In the genomic region with DNA sequence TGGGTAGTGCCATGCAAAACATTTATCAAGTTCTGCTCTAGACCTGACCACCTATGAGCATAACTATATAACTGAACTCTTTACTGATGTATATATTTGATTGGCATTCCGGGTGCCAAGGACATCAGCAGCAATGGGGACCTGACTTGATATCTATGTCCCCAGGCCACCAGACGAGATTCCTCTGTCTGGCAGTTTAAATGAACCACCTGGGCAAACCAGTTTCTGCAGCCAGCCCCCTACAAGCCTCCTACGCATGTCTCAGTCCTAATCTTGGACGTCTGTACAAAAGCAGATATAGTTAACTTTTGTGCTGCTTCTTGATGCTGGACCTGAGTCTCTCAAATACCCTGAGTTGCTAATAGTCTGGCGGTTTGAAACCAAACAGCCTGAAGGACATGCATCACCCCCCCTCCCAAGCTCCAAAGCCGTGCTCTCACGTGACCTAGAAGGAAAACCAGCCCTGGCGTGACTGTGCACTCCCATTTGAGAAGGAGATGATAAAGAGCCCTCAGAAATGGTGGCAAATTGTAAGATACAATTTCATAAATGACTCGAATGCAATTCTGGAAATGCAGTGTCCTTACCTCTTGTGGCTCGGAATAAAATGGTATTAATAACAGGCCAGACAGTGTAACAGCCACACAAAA, we compare ENCODE assay signal across 27 mouse cellular contexts. TPM values are rescaled to one million over a fixed set of nuclear protein-coding genes. Genes with fewer than 3 reads are reported as not detected.
DNase-seq lines count a peak whose midpoint lies in the region; ATAC-seq and TF ChIP-seq lines count a peak whose summit lies in the region.
"Had no signal": no experiment of that assay in that cellular context is flagged by ENCODE, and none has a peak within 500 bp of the region (broad histone marks: within the 10 kb centered on the region; RNA-seq: fewer than 3 reads in every experiment).

No protein-coding gene starts in this region.

- 0 out of 2 replicates have a peak, but pooled peaks have one; percentile 30 for ATAC-seq in embryonic facial prominence, embryonic 14.5 days (ENCODE audit: low read depth)
- no peak for ATAC-seq in liver, embryonic 11.5 days (replicated peaks; ENCODE audit: low FRiP score)
- no peak for ATAC-seq in liver, embryonic 12.5 days
- ATAC-seq in embryonic facial prominence, embryonic 15.5 days (ENCODE audit: insufficient number of reproducible peaks, low FRiP score, low TSS enrichment, low read depth) = no peak
- no peak for ATAC-seq in cerebellum, adult (ENCODE audit: insufficient number of reproducible peaks, low FRiP score, low TSS enrichment)
- ATAC-seq: activated CD4-positive, CD25-positive, alpha-beta regulatory T cell, adult 4 months; forebrain, embryonic 14.5 days; forebrain, postnatal 0 days; hindbrain, postnatal 0 days; inflammation-experienced regulatory T-cells, adult 6 months had no signal

- H3K79me3 ChIP-seq in C2C12 (ENCODE audit: low read depth) = no peaks in the 10 kb centered on the region

- no peak overlapping the region for H3K4me3 ChIP-seq in embryonic facial prominence, embryonic 14.5 days (ENCODE audit: low read depth, low read length)
- H3K4me3 ChIP-seq in embryonic facial prominence, embryonic 10.5 days = no peak overlapping the region
- H3K4me3 ChIP-seq in liver, embryonic 11.5 days (ENCODE audit: low read depth, low read length) = no peak overlapping the region
- H3K4me3 ChIP-seq in liver, embryonic 12.5 days = no peak overlapping the region
- no peak overlapping the region for H3K4me3 ChIP-seq in C2C12 (ENCODE audit: insufficient read depth, poor library complexity, severe bottlenecking)
- no peak overlapping the region for H3K4me3 ChIP-seq in embryonic facial prominence, embryonic 15.5 days (replicated peaks)
- H3K4me3 ChIP-seq: embryonic facial prominence, embryonic 13.5 days; gastrocnemius, adult 2 months; heart, embryonic 12.5 days; heart, embryonic 15.5 days had no signal

- no peaks in the 10 kb centered on the region for H3K36me3 ChIP-seq in embryonic facial prominence, embryonic 14.5 days (ENCODE audit: control insufficient read depth, insufficient read depth, low read length)
- H3K36me3 ChIP-seq in embryonic facial prominence, embryonic 10.5 days (replicated peaks) = no peaks in the 10 kb centered on the region
- H3K36me3 ChIP-seq in liver, embryonic 11.5 days (ENCODE audit: control insufficient read depth, insufficient read depth, low read length) = no peaks in the 10 kb centered on the region
- no peaks in the 10 kb centered on the region for H3K36me3 ChIP-seq in liver, embryonic 12.5 days
- H3K36me3 ChIP-seq in C2C12 (ENCODE audit: control insufficient read depth, insufficient read depth) = no peaks in the 10 kb centered on the region
- H3K36me3 ChIP-seq in embryonic facial prominence, embryonic 15.5 days = no peaks in the 10 kb centered on the region
- H3K36me3 ChIP-seq: embryonic facial prominence, embryonic 13.5 days; heart, embryonic 12.5 days; heart, embryonic 15.5 days had no signal

- no peaks in the 10 kb centered on the region for H3K4me1 ChIP-seq in embryonic facial prominence, embryonic 14.5 days (ENCODE audit: control insufficient read depth, insufficient read depth, low read length)
- no peaks in the 10 kb centered on the region for H3K4me1 ChIP-seq in embryonic facial prominence, embryonic 10.5 days
- no peaks in the 10 kb centered on the region for H3K4me1 ChIP-seq in liver, embryonic 11.5 days (replicated peaks; ENCODE audit: control insufficient read depth, insufficient read depth, low read length)
- H3K4me1 ChIP-seq in liver, embryonic 12.5 days = no peaks in the 10 kb centered on the region
- no peaks in the 10 kb centered on the region for H3K4me1 ChIP-seq in embryonic facial prominence, embryonic 15.5 days
- H3K4me1 ChIP-seq: embryonic facial prominence, embryonic 13.5 days; heart, embryonic 12.5 days; heart, embryonic 15.5 days had no signal

- H3K27me3 ChIP-seq in embryonic facial prominence, embryonic 14.5 days (replicated peaks; ENCODE audit: control insufficient read depth, insufficient read depth, low read length) = no peaks in the 10 kb centered on the region
- H3K27me3 ChIP-seq in embryonic facial prominence, embryonic 10.5 days (replicated peaks; ENCODE audit: low read depth, poor library complexity, severe bottlenecking) = no peaks in the 10 kb centered on the region
- no peaks in the 10 kb centered on the region; the same call in 1 of the 2 replicates for H3K27me3 ChIP-seq in liver, embryonic 11.5 days (replicated peaks; ENCODE audit: control insufficient read depth, insufficient read depth, low read length)
- H3K27me3 ChIP-seq in liver, embryonic 12.5 days (replicated peaks) = 0 out of 2 replicates have a peak, but pooled peaks cover 9% of the 10 kb centered on the region
- H3K27me3 ChIP-seq in C2C12 (ENCODE audit: control insufficient read depth, insufficient read depth, insufficient read length) = no peaks in the 10 kb centered on the region
- H3K27me3 ChIP-seq in embryonic facial prominence, embryonic 15.5 days = no peaks in the 10 kb centered on the region
- H3K27me3 ChIP-seq: embryonic facial prominence, embryonic 13.5 days; heart, embryonic 12.5 days; heart, embryonic 15.5 days had no signal

- no peaks in the 10 kb centered on the region for H3K9me3 ChIP-seq in embryonic facial prominence, embryonic 14.5 days (ENCODE audit: control insufficient read depth, low read length)
- H3K9me3 ChIP-seq in embryonic facial prominence, embryonic 10.5 days = peaks cover 3% of the 10 kb centered on the region; the same call in 1 of the 2 replicates
- H3K9me3 ChIP-seq in liver, embryonic 11.5 days (ENCODE audit: control insufficient read depth, low read length) = no peaks in the 10 kb centered on the region
- 0 out of 2 replicates have a peak, but pooled peaks cover 8% of the 10 kb centered on the region for H3K9me3 ChIP-seq in liver, embryonic 12.5 days (replicated peaks)
- H3K9me3 ChIP-seq in embryonic facial prominence, embryonic 15.5 days (replicated peaks) = no peaks in the 10 kb centered on the region
- H3K9me3 ChIP-seq: embryonic facial prominence, embryonic 13.5 days; heart, embryonic 12.5 days; heart, embryonic 15.5 days had no signal

- no peak for DNase-seq in embryonic facial prominence, embryonic 14.5 days (ENCODE audit: low spot score)
- no peak for DNase-seq in embryonic facial prominence, embryonic 10.5 days (ENCODE audit: low spot score)
- DNase-seq in liver, embryonic 11.5 days (ENCODE audit: low spot score) = peak; percentile 25
- DNase-seq: adrenal gland, postnatal 10 days; adrenal gland, postnatal 36 days; cerebellum, adult 11 months; cerebellum, adult 2 months; cerebellum, adult 9-11 months; cerebellum, postnatal 25 days; forebrain, postnatal 0 days; gastrocnemius, adult 2 months; gastrocnemius, postnatal 14 days; heart, adult 11 months; heart, postnatal 10 days; heart, postnatal 4 days had no signal

- H3K27ac ChIP-seq in embryonic facial prominence, embryonic 14.5 days (replicated peaks; ENCODE audit: low read depth, low read length) = no peak overlapping the region
- H3K27ac ChIP-seq in embryonic facial prominence, embryonic 10.5 days (replicated peaks) = no peak overlapping the region
- no peak overlapping the region for H3K27ac ChIP-seq in liver, embryonic 11.5 days (ENCODE audit: low read depth, low read length)
- H3K27ac ChIP-seq in liver, embryonic 12.5 days = no peak overlapping the region
- H3K27ac ChIP-seq in embryonic facial prominence, embryonic 15.5 days (replicated peaks) = no peak overlapping the region
- H3K27ac ChIP-seq: embryonic facial prominence, embryonic 13.5 days; gastrocnemius, adult 2 months; heart, embryonic 15.5 days; hindbrain, embryonic 14.5 days; hindbrain, postnatal 0 days had no signal

- 62% methylated on average over 10 of the region's 10 CpGs for WGBS in embryonic facial prominence, embryonic 14.5 days
- 77% methylated on average over 10 of the region's 10 CpGs for WGBS in embryonic facial prominence, embryonic 10.5 days
- WGBS in liver, embryonic 11.5 days = 63% methylated on average over 10 of the region's 10 CpGs
- 60% methylated on average over 10 of the region's 10 CpGs for WGBS in liver, embryonic 12.5 days (ENCODE audit: insufficient replicate concordance)
- 51% methylated on average over 10 of the region's 10 CpGs for WGBS in embryonic facial prominence, embryonic 15.5 days

- no peaks in the 10 kb centered on the region for H3K79me2 ChIP-seq in C2C12 (ENCODE audit: control insufficient read depth, insufficient read depth)

- no peak overlapping the region for H3K4me2 ChIP-seq in embryonic facial prominence, embryonic 14.5 days (ENCODE audit: low read depth, low read length)
- H3K4me2 ChIP-seq in liver, embryonic 11.5 days = no peak overlapping the region
- H3K4me2 ChIP-seq in liver, embryonic 12.5 days = no peak overlapping the region
- H3K4me2 ChIP-seq in embryonic facial prominence, embryonic 15.5 days (replicated peaks) = 0 out of 2 replicates have a peak overlapping the region, but pooled peaks have one; percentile 8
- H3K4me2 ChIP-seq: embryonic facial prominence, embryonic 13.5 days; heart, embryonic 12.5 days; heart, embryonic 15.5 days; hindbrain, embryonic 14.5 days had no signal

- no peak overlapping the region for H3K9ac ChIP-seq in embryonic facial prominence, embryonic 14.5 days (ENCODE audit: low read depth, low read length)
- H3K9ac ChIP-seq in liver, embryonic 11.5 days (ENCODE audit: low read depth, low read length) = no peak overlapping the region
- H3K9ac ChIP-seq in liver, embryonic 12.5 days = no peak overlapping the region
- H3K9ac ChIP-seq in embryonic facial prominence, embryonic 15.5 days = no peak overlapping the region
- H3K9ac ChIP-seq: embryonic facial prominence, embryonic 13.5 days; forebrain, postnatal 0 days; heart, embryonic 12.5 days; heart, embryonic 15.5 days; hindbrain, embryonic 14.5 days had no signal

- no peak for TF ChIP-seq CTCF in C2C12 (IDR thresholded peaks at IDR 0.05; ENCODE audit: control insufficient read depth, insufficient read depth, insufficient read length)

- no peak overlapping the region for H3ac ChIP-seq in C2C12 (ENCODE audit: control insufficient read depth, insufficient read length, low read depth)

TF ChIP-seq in C2C12, 6 proteins besides CTCF, POLR2A, EP300 and RAD21:
- peak; percentile 36 for TF ChIP-seq USF1 (IDR thresholded peaks at IDR 0.05; ENCODE audit: low read depth)
- TF ChIP-seq MYOD1 (IDR thresholded peaks at IDR 0.05; ENCODE audit: control insufficient read depth, insufficient read length, low read depth) = no peak

RNA-seq across cellular contexts. Expression of gene Esr2, which starts 8.2 kb away (rescaled TPM):
- 0.54 TPM in 1 of 2 replicates, not detected in the other for polyA plus RNA-seq in embryonic facial prominence, embryonic 14.5 days (2014; fragmentation: Nextera tagmentation; extraction: Ambion mirVana)
- polyA plus RNA-seq in embryonic facial prominence, embryonic 10.5 days (2016; fragmentation: Nextera tagmentation; extraction: Ambion mirVana) = 0.20 and 0.29 TPM in 2 replicates
- polyA plus RNA-seq in liver, embryonic 11.5 days (2014; fragmentation: Nextera tagmentation; extraction: Ambion mirVana) = 0.15 and 0.29 TPM in 2 replicates
- 0.11 and 0.14 TPM in 2 replicates for polyA plus RNA-seq in liver, embryonic 12.5 days (2016; fragmentation: Nextera tagmentation; extraction: Ambion mirVana)
- polyA plus RNA-seq in C2C12 (2012; fragmentation: generic; extraction: Trizol) = 0.19 TPM
- 0.08 TPM in 2 replicates for polyA plus RNA-seq in embryonic facial prominence, embryonic 15.5 days (2015; fragmentation: Nextera tagmentation; extraction: Ambion mirVana)
- polyA plus RNA-seq: activated CD4-positive, CD25-positive, alpha-beta regulatory T cell, adult 4 months; inflammation-experienced regulatory T-cells, adult 6 months had no signal
